Mouse (Mus musculus): ENCODE results near the gene Slc25a4. TPM values are rescaled to one million over a fixed set of nuclear protein-coding genes. Genes with fewer than 3 reads are reported as not detected.
"Not testable (repeated sequence)": the region's sequence is repeated elsewhere in the genome, so short reads cannot be mapped to it uniquely, and the experiment has no call there.

The Slc25a4 gene
- polyA plus RNA-seq (2017; shearing (Covaris generic)), result 100 to 1,000 TPM; 140 to 213 TPM

GRCm38 (mm10) chr8:46210404-46211315, at the start of gene Slc25a4:
Gene Slc25a4 (minus strand): TSS chr8:46211284.
- ATAC-seq, result peak; percentile 92

DNA sequence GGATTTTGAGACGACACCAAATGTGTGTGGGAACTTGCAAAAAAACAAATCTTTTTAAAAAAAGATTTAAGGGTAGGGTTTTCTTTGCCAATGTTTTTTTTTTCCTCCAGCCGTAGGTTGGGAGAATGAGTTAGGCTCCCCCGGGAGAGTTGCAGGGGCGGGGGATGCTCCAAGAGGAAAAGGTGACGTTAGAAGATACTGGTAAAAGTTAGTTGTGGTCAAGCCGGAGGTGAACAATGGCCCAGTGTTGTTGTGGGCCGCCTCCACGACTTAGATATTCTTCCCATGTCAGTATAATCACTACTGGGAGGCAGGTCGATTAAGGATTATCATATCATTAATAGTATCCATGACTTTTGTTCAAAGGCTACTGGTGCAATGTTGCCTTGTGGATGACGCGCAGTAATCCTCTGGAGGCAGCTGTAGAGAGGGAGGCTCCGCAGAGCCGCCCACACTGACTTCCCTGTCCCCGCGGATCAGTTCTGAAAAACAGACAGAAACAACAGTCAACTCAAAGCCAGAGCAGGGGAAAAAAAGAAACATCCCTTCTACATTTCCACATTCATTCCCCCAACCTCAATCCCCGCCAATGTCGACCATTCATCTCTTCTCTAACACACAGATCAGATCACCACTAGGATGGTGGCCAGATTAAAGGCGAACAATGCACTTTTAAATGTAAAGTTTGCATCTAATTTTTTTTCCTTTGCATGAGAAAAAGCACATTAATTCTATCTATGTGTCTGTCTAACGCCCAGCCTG, 47.0 kb upstream of the Slc25a4 start:
- no peak for ATAC-seq

- ATAC-seq, result no peak
Measured at GRCm38 (mm10) chr8:46252456-46252855, 41.4 kb upstream of the Slc25a4 start.

GRCm38 (mm10) chr8:46251561-46251960, 40.5 kb upstream of the Slc25a4 start:
- no peak for ATAC-seq

- no peak for ATAC-seq
Measured at GRCm38 (mm10) chr8:46246346-46246745, 35.3 kb upstream of the Slc25a4 start.

DNA sequence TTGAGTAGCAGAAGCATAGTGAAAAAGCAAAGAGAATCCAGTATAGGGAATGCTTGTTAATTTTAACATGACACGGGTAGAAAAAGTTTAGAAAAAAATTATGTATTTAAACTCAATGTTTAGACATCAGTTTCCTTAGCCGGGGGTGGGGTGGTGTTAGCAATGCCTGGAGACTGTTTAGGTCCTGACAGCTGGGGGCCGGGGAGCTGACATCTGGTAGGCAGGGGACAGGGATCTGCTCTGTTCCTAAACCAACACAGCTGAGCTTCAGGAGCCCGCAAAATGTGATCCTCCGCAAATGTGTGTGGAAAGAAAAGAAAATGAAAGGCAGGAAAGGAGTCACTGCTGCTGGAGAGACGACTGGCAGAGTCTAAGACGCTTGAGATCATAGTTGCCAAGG, 31.9 kb upstream of the Slc25a4 start:
- ATAC-seq, result no peak

GRCm38 (mm10) chr8:46241568-46242374, 30.7 kb upstream of the Slc25a4 start:
- ATAC-seq, result peak; percentile 73

DNA sequence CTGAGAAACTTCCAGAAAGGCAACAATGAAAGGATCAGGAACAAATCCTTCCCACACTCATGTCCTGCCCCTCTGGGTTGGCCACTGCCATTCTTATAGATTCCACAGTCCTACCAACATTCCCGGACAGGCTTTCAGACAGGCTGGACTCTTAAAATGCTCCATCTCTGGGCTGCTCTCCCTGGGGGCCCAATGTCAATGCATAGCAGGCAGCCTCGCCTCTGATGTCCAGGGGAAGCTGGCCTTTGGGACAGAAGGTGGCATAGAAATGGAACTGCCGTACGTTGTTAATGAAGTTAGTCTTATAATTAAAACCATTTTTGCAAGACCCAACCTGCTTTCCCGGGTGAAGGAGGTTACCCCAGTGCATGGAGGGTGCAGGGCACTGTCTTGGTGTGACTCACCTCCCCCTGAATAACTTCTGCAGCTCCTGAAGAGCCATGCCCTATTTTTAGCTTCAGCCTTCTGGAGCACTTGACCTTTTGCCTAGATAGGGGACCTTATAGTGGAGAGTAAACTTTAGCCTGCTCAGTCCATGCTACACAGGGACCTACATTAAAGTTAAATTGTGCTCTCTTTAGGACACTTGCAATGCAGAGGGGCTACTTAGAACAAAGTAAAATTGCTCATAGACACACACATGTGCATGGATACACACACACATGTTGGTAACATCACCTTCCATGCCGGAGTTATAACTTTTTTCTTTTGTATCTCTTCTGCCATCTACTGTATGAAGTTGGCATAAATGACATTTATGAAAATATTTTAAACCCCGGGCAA, 25.5 kb upstream of the Slc25a4 start:
- peak; percentile 29 for ATAC-seq

- no peak for ATAC-seq
Measured at GRCm38 (mm10) chr8:46234736-46235135, 23.7 kb upstream of the Slc25a4 start.

- ATAC-seq, result no peak
Measured at GRCm38 (mm10) chr8:46232798-46233197, 21.7 kb upstream of the Slc25a4 start.

GRCm38 (mm10) chr8:46231968-46232367, 20.9 kb upstream of the Slc25a4 start:
- ATAC-seq, result not testable (repeated sequence)

GRCm38 (mm10) chr8:46226622-46227021, 15.5 kb upstream of the Slc25a4 start:
- ATAC-seq, result no peak

DNA sequence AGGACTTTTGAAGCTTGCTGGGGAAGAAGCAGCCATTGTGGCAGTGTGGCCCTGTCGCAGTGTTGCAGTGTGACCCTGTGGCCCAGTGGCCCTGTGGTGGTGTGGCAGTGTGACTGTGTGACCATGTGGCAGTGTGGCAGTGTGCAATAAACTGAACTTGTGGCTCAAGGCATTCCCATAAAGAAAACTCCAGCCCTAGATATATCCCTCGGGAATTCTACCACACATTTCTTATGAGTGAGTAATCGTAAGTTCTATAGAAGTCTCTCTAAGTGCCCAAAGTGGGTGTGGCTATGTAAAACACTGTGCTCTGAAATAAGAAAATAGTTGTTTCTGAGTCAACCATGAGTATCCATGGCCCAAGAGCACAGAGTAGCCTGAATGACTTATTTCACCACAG, 14.4 kb upstream of the Slc25a4 start:
- no peak for ATAC-seq

DNA sequence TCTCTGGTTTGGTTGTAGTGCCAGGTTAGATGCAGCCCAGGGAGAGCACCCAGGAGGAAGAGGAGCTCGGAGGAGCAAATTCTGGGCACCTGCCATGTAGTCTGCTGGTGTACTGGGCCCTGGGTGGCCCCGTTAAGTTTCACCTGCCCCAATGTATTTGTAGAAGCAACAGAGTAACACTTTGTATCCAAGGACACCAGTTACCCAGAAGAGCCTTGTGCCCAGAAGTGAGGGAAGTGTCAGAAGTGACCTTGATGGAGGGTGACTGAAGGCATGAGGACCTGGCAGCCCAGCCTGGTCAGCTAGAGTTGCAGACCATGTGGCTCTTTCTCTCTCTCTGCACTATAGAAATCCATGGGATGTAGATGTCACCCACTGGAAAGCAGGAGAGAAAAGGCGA, 9.5 kb upstream of the Slc25a4 start:
- no peak for ATAC-seq

DNA sequence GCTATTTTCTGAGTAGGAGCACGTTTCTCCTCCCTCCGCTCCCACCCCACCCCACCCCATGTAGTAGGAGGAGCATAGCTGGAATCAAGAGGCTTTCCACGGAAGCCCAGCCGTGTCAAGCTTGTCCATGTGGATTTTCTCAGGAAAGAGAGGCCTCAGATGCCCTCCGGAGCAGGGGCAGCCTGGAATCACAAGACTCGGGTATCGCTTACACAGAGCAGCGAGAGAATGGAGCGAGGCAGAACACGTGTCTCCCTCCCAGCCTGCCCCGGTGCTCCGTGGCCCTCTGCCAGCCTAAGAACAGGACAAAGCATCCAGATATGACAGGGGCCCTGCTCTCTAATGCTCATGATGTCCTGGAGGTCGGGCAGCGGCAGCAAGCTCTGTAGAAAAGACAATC, 5.8 kb upstream of the Slc25a4 start:
- no peak for ATAC-seq

DNA sequence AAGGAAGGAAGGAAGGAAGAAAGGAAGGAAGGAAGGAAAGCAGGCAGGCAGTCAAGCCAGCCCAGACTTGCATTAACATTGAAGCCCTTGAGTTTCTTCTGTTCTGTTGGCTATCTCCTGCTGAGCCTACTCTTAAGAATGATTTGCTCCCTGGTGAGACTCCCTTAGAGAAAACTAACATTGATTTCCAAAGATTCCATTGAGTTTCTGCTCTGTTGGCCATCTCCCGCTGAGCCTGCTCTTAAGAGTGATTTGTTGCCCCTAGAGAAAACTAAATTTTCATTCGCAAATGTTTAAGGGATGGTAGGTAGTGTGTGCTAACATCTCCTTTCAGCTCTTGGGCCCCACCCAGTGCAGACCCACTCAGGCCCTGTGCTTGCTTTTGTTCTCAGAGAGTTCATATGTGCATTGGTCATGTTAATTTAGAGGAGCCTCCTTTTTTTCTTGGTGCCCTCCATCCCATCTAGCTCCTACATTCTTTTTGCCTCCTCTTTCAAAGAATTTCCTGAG, 2.9 kb upstream of the Slc25a4 start:
- no peak for ATAC-seq

GRCm38 (mm10) chr8:46212194-46212593, 1.1 kb upstream of the Slc25a4 start:
- no peak for ATAC-seq

- ATAC-seq, result no peak
Measured at GRCm38 (mm10) chr8:46211611-46212071, 557 bp upstream of the Slc25a4 start.

- ATAC-seq, result no peak
Measured at GRCm38 (mm10) chr8:46209057-46209456, 2.0 kb downstream of the Slc25a4 start.

GRCm38 (mm10) chr8:46208354-46208753, 2.7 kb downstream of the Slc25a4 start:
- ATAC-seq, result no peak

DNA sequence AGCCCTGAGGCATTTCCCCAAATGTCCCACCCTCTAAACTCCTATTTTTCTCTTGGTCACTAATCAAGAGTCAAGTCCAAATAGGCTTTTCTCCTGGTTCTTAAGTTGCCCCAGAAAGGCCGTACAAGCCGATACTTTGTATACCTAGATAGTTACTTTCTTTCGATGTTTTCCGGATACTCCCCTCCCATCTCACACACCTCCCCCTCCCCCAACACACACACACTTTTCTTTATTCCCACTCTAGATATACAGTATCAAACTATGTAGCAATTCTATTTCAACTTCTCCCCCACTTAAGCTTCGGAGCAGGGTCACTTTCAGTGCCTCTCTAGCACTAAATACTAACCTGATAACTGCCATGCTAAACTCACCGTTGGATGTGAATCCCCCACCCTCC, 5.0 kb downstream of the Slc25a4 start:
- no peak for ATAC-seq

Data from CD4-positive, CD25-positive, alpha-beta regulatory T cell, adult 4 months (primary cell).